Mouse (Mus musculus) heart, embryonic 13.5 days (tissue): ENCODE results near the gene Rplp2. TPM values are rescaled to one million over a fixed set of nuclear protein-coding genes. Genes with fewer than 3 reads are reported as not detected.
A peak's percentile ranks its signal among the peaks of the same experiment; 100 is the strongest.

Experiments
- ATAC-seq: fragments of 200-750 bp; cut with Nextera tagmentation; 2 replicates; pipeline ENCODE4 v1.8.0; 2017; ENCODE audit warnings: moderate TSS enrichment; ENCODE audit not compliant: insufficient number of reproducible peaks, low FRiP score, low TSS enrichment; ENCODE audit errors: extremely low read depth
- H3K27ac ChIP-seq: fragments of 300-500 bp; sonication (generic); replicated peaks from 2 replicates; pipeline ENCODE4 v1.5.1; 2015; ENCODE audit warnings: moderate library complexity, mild to moderate bottlenecking, inconsistent platforms
- H3K27me3 ChIP-seq: fragments of 300-500 bp; sonication (generic); replicated peaks from 2 replicates; pipeline ENCODE4 v1.6.1; 2015; ENCODE audit warnings: mild to moderate bottlenecking, inconsistent platforms
- H3K36me3 ChIP-seq: fragments of 300-500 bp; sonication (generic); 2 replicates; pipeline ENCODE4 v1.6.1; 2015; ENCODE audit warnings: mild to moderate bottlenecking, inconsistent platforms
- H3K4me1 ChIP-seq: fragments of 300-500 bp; sonication (generic); 2 replicates; pipeline ENCODE4 v1.6.1; 2015; ENCODE audit warnings: inconsistent platforms
- H3K4me2 ChIP-seq: fragments of 300-500 bp; sonication (generic); 2 replicates; pipeline ENCODE4 v1.6.1; 2015; ENCODE audit warnings: inconsistent platforms, mild to moderate bottlenecking, moderate library complexity
- H3K4me3 ChIP-seq: fragments of 300-500 bp; sonication (generic); 2 replicates; pipeline ENCODE4 v1.5.1; 2015; ENCODE audit warnings: moderate library complexity, mild to moderate bottlenecking, inconsistent platforms
- H3K9ac ChIP-seq: fragments of 300-500 bp; sonication (generic); 2 replicates; pipeline ENCODE4 v1.6.1; 2015; ENCODE audit warnings: inconsistent platforms, mild to moderate bottlenecking, moderate library complexity
- H3K9me3 ChIP-seq: fragments of 300-500 bp; sonication (generic); 2 replicates; pipeline ENCODE4 v1.6.1; 2016; ENCODE audit warnings: inconsistent platforms
- WGBS: fragments of 180-500 bp; shearing (Covaris S2); methylation state at CpG from one replicate; pipeline ENCODE4 v1.1.7; 2015; ENCODE audit warnings: mixed read lengths; 5-methylcytosine and 5-hydroxymethylcytosine counted together
- polyA plus RNA-seq: library from polyadenylated mRNA; unstranded; fragments of >200 nt; fragmentation: Nextera tagmentation; extraction: Ambion mirVana; gene quantifications from 2 replicates; pipeline ENCODE4 v1.2.1, GENCODE M21; 2015

Rplp2 gene
- polyA plus RNA-seq, 1 experiment from 2014 or later: 874 TPM

DNA sequence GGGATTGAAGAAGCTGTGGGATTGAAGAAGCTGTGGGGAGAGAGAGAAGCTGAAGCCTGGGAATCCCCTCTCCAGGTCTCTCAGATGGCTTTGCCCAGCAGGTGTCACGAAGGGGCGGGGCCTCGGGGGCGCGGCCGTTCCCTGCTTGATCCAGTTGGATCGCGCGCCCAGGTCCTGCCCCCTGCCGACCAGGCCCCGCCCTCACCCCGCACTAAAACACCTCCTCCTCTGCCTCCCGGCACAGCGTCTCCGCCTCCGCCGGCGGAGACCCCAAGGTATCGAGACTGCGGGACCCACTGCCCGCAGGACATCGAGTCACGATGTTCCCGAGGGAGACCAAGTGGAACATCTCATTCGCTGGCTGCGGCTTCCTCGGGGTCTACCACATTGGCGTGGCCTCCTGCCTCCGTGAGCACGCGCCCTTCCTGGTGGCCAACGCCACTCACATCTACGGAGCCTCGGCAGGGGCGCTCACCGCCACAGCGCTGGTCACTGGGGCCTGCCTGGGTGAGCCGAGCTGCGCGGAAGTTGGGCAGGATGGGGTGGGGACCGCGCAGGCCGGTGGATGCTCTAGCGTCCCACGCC is 7.9 kb downstream of the Rplp2 start, which contains the start of gene Pnpla2:
TSS of gene Pnpla2 (plus strand) at position 232 of the 585 bp plus-strand sequence.
- ATAC-seq: peak; percentile 80
- WGBS: under 1% methylated on average over 45 of the region's 45 CpGs

GRCm38 (mm10) chr7:141455610-141456314 is 8.6 kb downstream of the Rplp2 start:
- H3K4me2 ChIP-seq: peak overlapping the region; percentile 90
- ATAC-seq: peak; percentile 12
- H3K9me3 ChIP-seq: no peaks in the 10 kb centered on the region
- peak overlapping the region; percentile 87 for H3K9ac ChIP-seq
- H3K36me3 ChIP-seq: peaks cover 40% of the 10 kb centered on the region
- peak overlapping the region; percentile 79 for H3K4me3 ChIP-seq
- peaks cover 21% of the 10 kb centered on the region for H3K4me1 ChIP-seq
- peaks cover 17% of the 10 kb centered on the region for H3K27me3 ChIP-seq
- peak overlapping the region; percentile 87 for H3K27ac ChIP-seq
- WGBS: 2% methylated on average over 23 of the region's 23 CpGs

More for the DNA sequence above, 7.9 kb downstream of the Rplp2 start, which contains the start of gene Pnpla2:
- peaks cover 21% of the 10 kb centered on the region for H3K4me1 ChIP-seq
- H3K4me3 ChIP-seq: peak within 1 kb of the TSS; percentile 79
- peak within 1 kb of the TSS; percentile 90 for H3K4me2 ChIP-seq
- peaks cover 47% of the 10 kb centered on the region for H3K36me3 ChIP-seq
- peaks cover 12% of the 10 kb centered on the region; the same call in 1 of the 2 replicates for H3K27me3 ChIP-seq
- H3K9ac ChIP-seq: peak within 1 kb of the TSS; percentile 87
- H3K9me3 ChIP-seq: no peaks in the 10 kb centered on the region
- peak within 1 kb of the TSS; percentile 87 for H3K27ac ChIP-seq

DNA sequence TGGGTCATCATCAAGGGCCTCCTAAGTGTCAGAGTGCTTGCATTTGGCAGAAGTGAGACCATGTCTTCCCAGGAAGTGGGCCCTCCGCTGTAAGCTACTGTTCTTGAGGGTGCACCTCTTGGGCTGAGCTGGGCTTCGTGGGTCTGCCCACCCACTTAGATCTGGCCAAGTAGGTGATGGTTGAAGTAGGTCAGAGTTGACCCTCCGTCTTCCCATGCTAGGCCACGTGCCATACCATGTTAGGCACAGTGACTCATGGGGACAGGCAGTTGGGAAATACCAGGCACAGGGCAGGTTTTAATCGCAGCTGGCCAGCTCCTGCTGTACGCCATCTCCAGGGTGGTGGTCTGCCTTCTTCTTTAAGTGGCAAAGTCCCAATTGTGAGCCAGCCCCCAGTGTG is 9.6 kb downstream of the Rplp2 start:
- Histone ChIP-seq H3K4me1 (peaks cover 29% of the 10 kb centered on the region), H3K27ac (no peak overlapping the region), H3K4me3 (peak overlapping the region; percentile 79), H3K9ac (no peak overlapping the region; the same call in 1 of the 2 replicates), H3K36me3 (peaks cover 31% of the 10 kb centered on the region), H3K27me3 (peaks cover 27% of the 10 kb centered on the region), H3K9me3 (no peaks in the 10 kb centered on the region), H3K4me2 (peak overlapping the region; percentile 90)
- 81% methylated on average over 6 of the region's 6 CpGs for WGBS
- ATAC-seq: no peak

GRCm38 (mm10) chr7:141457236-141457635 is 10.1 kb downstream of the Rplp2 start:
- Histone ChIP-seq H3K4me1 (peaks cover 34% of the 10 kb centered on the region), H3K4me2 (no peak overlapping the region), H3K9me3 (no peaks in the 10 kb centered on the region), H3K36me3 (peaks cover 26% of the 10 kb centered on the region), H3K4me3 (no peak overlapping the region), H3K27me3 (peaks cover 32% of the 10 kb centered on the region), H3K27ac (no peak overlapping the region), H3K9ac (no peak overlapping the region)
- no peak for ATAC-seq
- 85% methylated on average over 14 of the region's 14 CpGs for WGBS

DNA sequence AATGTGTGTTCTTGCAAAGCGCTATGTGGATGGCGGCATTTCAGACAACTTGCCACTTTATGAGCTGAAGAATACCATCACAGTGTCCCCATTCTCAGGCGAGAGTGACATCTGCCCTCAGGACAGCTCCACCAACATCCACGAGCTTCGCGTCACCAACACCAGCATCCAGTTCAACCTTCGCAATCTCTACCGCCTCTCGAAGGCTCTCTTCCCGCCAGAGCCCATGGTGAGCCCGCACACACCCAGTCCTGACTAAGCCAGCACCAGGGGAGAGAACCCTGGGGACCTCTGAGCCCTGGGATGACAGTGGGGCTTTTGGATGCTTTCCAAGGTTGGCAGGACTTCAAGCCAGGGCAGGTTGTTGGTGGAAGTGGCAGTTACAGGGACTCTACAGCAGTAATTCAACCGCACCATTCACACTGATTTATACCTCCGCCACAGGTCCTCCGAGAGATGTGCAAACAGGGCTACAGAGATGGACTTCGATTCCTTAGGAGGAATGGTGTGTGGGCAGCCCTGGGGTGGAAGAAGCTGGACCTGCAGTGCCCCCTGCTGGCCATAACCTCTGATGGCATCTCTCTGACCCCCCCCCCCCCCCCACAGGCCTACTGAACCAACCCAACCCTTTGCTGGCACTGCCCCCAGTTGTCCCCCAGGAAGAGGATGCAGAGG is 11.0 kb downstream of the Rplp2 start:
- no peaks in the 10 kb centered on the region for H3K9me3 ChIP-seq
- no peak for ATAC-seq
- H3K36me3 ChIP-seq: peaks cover 24% of the 10 kb centered on the region
- WGBS: 83% methylated on average over 15 of the region's 15 CpGs
- peaks cover 41% of the 10 kb centered on the region for H3K27me3 ChIP-seq
- H3K9ac ChIP-seq: no peak overlapping the region
- H3K4me1 ChIP-seq: peaks cover 38% of the 10 kb centered on the region
- no peak overlapping the region for H3K4me2 ChIP-seq
- H3K27ac ChIP-seq: no peak overlapping the region
- no peak overlapping the region for H3K4me3 ChIP-seq

DNA sequence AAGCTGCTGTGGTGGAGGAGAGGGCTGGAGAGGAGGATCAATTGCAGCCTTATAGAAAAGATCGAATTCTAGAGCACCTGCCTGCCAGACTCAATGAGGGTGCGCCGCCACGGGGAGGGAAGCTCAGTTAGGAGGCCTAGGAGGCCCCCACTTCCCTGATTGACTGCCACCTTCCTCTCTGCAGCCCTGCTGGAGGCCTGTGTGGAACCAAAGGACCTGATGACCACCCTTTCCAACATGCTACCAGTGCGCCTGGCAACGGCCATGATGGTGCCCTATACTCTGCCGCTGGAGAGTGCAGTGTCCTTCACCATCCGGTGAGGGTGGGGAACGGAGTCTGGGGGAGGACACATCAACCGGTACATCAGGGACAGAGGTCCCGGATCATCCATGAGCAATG is 11.5 kb downstream of the Rplp2 start:
- peaks cover 43% of the 10 kb centered on the region for H3K4me1 ChIP-seq
- no peak overlapping the region for H3K27ac ChIP-seq
- WGBS: 89% methylated on average over 11 of the region's 11 CpGs
- no peak for ATAC-seq
- H3K9ac ChIP-seq: no peak overlapping the region
- H3K36me3 ChIP-seq: peaks cover 24% of the 10 kb centered on the region
- peaks cover 46% of the 10 kb centered on the region for H3K27me3 ChIP-seq
- no peaks in the 10 kb centered on the region for H3K9me3 ChIP-seq
- H3K4me2 ChIP-seq: no peak overlapping the region
- no peak overlapping the region for H3K4me3 ChIP-seq

- Histone ChIP-seq H3K36me3 (peaks cover 24% of the 10 kb centered on the region), H3K9ac (no peak overlapping the region), H3K27me3 (peaks cover 53% of the 10 kb centered on the region), H3K9me3 (no peaks in the 10 kb centered on the region), H3K4me1 (peaks cover 48% of the 10 kb centered on the region), H3K4me3 (no peak overlapping the region), H3K4me2 (no peak overlapping the region), H3K27ac (no peak overlapping the region)
- ATAC-seq: no peak
- 85% methylated on average over 17 of the region's 17 CpGs for WGBS
Measured at GRCm38 (mm10) chr7:141459301-141459711, 12.1 kb downstream of the Rplp2 start.

DNA sequence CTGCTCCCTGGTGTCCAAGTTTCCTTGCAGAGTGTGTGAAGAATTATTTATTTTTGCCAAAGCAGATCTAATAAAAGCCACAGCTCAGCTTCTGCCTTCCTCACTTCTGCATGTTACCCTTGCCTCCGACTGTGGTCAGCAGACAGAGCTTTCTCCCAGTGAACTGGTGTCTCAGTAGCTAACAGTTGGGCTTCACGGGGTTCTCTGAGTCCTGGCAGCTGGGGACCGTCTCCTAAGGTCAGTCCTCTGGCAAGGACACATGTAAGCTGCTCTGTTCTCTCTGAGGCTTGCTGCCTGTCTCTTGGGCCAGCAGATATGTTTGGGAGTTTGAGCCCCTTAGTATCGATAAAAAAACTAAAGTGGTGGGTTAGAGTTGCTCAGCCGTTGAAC is 12.8 kb downstream of the Rplp2 start:
- peaks cover 49% of the 10 kb centered on the region for H3K4me1 ChIP-seq

GRCm38 (mm10) chr7:141460391-141461113 is 13.4 kb downstream of the Rplp2 start, which contains the start of gene Cracr2b:
Gene Cracr2b (plus strand): TSS chr7:141461094.
- H3K4me1 ChIP-seq: peaks cover 55% of the 10 kb centered on the region
- H3K27me3 ChIP-seq: peaks cover 65% of the 10 kb centered on the region
- peak within 1 kb of the TSS; percentile 97 for H3K4me2 ChIP-seq
- peak within 1 kb of the TSS; percentile 65 for H3K4me3 ChIP-seq
- peak within 1 kb of the TSS; percentile 53; the same call in 1 of the 2 replicates for H3K27ac ChIP-seq
- ATAC-seq: no peak
- peak within 1 kb of the TSS; percentile 84 for H3K9ac ChIP-seq
- 70% methylated on average over 15 of the region's 15 CpGs for WGBS
- no peaks in the 10 kb centered on the region for H3K9me3 ChIP-seq
- peaks cover 24% of the 10 kb centered on the region for H3K36me3 ChIP-seq

More for the DNA sequence above, 12.8 kb downstream of the Rplp2 start:
- Histone ChIP-seq H3K27me3 (peaks cover 60% of the 10 kb centered on the region), H3K4me3 (no peak overlapping the region), H3K27ac (no peak overlapping the region), H3K9ac (no peak overlapping the region), H3K36me3 (peaks cover 24% of the 10 kb centered on the region), H3K9me3 (no peaks in the 10 kb centered on the region), H3K4me2 (no peak overlapping the region)
- WGBS: 57% methylated on average over 5 of the region's 5 CpGs
- ATAC-seq: no peak

DNA sequence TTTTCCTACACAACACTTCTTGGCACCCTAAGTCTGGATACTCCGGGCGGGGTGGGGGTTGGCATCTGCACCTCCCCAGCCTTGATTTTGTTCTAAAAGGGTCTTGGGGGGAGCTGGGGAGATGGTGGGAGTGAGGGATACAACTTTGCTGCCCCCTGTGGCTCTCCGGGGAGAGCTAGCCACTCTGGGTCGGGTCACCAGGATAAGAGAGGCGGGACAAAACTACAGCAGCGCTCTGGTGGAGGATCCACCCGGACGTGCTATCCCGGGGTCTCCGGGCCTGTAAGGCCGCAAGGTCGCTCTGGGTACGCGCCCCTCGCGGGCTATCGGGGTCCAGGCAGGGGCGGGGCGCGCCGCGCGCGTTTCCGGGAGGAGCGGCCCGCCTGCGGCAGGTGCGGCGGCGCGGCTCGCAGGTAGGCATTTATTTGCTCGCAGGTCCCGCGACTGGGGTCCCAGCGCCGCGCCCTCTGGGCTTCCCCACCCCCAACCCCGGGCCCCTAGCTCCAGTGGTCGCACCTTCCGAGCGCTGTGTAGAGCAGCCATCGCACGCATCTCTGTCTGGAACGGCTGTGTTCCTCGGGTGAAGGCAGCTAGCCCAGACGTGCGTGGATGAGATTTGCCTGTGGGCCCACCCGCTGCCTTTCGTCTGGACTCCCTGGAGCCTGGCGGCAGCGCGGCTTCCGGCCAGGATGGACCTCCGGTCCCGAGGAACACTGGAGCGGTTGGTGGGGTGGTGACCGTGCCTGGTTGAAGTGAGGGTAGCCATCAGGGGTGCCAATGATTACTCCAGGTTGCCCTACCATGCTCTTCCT is 14.6 kb downstream of the Rplp2 start:
- Histone ChIP-seq H3K4me1 (peaks cover 57% of the 10 kb centered on the region), H3K36me3 (peaks cover 24% of the 10 kb centered on the region), H3K4me2 (peak overlapping the region; percentile 97), H3K9me3 (no peaks in the 10 kb centered on the region), H3K27me3 (peaks cover 71% of the 10 kb centered on the region), H3K27ac (peak overlapping the region; percentile 53; the same call in 1 of the 2 replicates), H3K4me3 (peak overlapping the region; percentile 65), H3K9ac (peak overlapping the region; percentile 84)
- WGBS: 3% methylated on average over 56 of the region's 59 CpGs
- no peak for ATAC-seq
